Mouse (Mus musculus): ENCODE results near the gene Klhl29.

The Klhl29 gene

DNA sequence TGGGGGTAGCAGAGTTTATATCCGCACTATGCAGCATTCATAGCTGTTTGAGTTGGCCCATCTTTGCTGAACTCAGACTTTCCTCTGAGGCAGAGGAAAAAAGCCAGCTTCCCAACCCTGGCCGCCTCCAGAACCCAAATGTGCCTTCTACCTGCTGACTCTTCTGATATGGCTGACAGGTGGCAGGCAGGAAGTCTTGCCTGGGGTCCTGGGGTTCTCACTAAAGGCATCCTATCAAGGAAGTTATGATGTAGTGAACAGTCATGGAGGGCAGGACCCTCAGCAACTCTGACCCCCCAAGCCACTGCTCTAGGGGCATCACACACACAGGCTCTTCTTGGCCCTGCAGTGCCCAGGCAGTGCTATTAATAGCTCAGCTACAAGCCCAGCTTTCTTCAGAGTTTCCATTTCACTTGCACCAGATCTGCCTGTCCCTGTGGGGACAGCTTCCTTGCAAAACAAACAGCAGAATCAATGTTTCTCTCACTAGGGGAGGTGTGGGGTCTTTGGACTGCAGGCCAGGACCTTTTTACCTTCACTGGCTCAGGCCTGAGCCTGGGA, 187.6 kb downstream of the Klhl29 start:
- DNase-seq (ENCODE audit: extremely low read depth, low read depth): no peak

DNA sequence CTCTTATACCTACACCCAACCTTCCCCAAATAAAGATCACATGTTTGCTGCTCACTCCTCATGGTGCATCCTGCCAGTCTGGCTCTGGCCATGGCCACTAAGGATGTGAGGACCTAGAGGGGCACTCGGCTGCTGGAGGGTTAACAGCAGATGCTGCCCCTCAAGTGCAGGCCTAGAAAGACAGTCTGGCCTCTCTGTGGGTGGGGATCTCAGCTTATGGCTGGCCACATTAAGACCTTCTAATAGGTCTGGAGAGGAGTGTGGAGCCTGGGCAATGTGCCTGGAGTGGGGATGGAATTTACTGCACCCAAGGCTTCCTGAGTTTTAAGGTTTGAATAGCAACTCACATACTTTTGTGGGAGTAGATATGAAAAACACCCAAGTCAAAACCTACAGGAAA, 188.8 kb downstream of the Klhl29 start:
- DNase-seq (ENCODE audit: extremely low read depth, low read depth): no peak

GRCm38 (mm10) chr12:5185603-5186002, 189.9 kb downstream of the Klhl29 start:
- no peak for DNase-seq (ENCODE audit: extremely low read depth, low read depth)

DNA sequence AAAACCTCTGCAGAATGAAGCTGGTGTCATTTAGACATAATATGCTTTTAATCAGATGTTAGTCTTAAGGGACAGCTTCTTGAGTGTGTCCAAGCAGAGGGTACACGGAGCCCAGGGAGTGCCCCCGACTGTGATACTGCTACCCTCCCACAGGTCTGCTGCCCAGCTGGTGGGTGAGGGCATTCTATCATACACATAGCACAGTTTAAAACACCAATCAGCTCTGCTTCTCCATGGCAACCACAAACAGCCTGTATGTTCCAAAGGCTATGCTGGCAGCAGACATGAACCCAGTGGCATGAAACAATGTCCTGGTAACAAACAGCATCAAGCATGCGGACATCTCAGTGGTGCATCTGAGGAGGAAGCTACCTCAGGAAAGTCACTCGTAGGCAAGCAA, 192.9 kb downstream of the Klhl29 start:
- no peak for DNase-seq (ENCODE audit: extremely low read depth, low read depth)

DNA sequence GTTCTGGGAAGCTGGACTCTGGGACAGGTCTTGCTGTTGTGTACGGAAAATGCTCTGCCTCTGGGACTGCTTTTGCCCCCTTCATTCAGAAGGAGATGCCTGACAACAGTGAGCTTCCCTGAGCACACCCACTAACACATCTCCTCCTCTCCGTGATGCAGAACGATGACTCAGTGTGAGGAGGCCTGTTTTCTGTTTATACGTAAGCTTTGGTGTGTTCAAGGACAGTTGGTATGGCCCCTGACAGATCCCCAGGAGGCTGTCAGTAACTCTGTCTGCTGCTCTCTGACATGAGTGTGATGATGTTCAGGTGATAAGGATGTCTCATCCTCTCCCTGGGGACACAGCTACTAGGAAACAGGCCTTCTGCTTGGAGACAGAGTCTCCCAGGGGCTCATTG, 193.3 kb downstream of the Klhl29 start:
- DNase-seq (ENCODE audit: extremely low read depth, low read depth): no peak

DNA sequence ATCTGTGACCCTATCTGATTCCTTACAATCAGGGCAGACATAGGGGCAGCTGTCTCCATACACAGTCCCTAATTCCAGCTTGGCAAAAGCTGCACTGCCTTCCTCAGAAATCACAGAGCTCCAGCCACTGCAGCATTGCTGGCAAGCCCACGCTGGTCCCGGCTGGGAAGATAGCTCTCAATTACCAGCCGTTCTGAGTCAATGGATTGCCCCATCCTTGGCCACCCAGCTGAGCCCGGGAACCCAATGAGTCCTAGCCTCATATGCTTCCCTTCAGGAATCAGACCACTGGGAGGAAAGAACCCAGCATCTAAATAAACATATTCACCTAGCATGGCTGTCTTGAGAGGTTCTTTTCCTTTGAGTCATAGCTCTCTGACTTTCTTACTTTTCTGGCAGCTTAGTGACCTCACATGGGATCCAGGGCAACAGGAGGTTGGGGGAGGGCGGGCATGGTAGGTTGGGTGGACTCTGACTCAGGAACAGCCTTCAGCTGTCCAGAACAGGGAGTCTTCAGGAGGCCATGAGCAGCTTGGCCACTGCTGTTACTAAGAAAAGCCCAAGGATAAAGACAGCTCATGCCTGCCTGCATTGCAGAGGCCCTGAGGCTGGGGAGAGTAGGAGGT, 198.7 kb downstream of the Klhl29 start:
- no peak for DNase-seq (ENCODE audit: extremely low read depth, low read depth)

DNA sequence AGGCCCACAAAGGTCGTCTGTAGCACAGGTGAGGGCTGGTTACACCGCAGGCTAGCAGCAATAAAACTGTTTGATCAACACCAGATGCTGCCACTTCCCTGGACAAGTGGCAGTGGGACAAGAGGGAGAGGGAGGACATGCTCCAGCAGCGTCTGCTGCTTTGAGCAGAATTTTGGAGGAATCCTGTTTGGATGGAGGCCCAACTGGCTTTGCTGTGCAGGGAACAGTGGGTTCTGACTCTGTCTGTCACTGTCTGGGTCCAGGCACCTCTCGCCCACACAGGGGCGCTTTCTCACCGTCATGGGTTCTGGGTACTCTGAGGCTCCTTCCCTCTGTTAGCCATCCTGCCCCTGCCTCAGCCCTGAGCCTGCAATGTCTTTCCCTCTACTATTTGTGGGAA, 209.3 kb downstream of the Klhl29 start:
- no peak for DNase-seq (ENCODE audit: extremely low read depth, low read depth)

DNA sequence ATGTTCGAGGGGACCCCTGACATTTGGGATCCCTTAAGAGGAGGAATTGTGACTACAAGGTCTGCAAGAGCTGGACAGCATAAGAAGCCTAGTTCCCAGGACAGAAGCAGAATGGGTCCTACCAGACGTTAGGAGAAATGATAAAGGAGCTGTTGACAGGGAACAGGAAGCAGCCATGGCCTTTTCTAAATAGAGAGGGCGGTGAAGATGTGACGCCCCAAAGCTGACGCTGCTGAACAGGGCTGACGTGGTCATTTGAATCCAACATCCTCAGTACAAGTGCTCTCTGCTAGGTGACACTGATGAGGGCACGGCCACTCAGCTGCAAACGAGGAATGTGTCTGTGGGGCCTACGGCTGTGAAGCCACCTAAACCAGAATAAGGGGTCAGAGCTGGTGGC, 210.1 kb downstream of the Klhl29 start:
- DNase-seq (ENCODE audit: extremely low read depth, low read depth): no peak

GRCm38 (mm10) chr12:5162672-5163071, 212.8 kb downstream of the Klhl29 start:
- no peak for DNase-seq (ENCODE audit: extremely low read depth, low read depth)

DNA sequence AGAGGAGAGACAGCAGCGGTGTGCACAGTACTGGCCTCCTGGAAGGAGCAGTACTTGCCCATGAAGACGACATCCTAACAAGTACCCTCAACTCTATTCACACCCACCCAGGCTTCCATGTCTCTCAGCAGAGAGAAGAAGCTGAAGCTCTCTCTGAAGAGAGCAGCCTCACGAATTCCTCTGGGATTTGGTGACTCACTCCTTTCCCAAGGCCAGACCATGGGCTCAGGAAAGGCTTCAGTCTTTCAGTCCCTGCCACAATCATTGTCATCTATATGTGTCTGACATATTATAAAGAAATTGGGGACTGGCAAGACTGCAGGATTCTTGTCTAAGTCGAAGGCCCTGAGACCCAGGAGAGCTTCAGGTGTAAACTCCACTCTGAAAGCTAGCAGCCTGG, 213.9 kb downstream of the Klhl29 start:
- DNase-seq (ENCODE audit: extremely low read depth, low read depth): no peak

GRCm38 (mm10) chr12:5157931-5158481, 217.5 kb downstream of the Klhl29 start:
- DNase-seq (ENCODE audit: extremely low read depth, low read depth): no peak

DNA sequence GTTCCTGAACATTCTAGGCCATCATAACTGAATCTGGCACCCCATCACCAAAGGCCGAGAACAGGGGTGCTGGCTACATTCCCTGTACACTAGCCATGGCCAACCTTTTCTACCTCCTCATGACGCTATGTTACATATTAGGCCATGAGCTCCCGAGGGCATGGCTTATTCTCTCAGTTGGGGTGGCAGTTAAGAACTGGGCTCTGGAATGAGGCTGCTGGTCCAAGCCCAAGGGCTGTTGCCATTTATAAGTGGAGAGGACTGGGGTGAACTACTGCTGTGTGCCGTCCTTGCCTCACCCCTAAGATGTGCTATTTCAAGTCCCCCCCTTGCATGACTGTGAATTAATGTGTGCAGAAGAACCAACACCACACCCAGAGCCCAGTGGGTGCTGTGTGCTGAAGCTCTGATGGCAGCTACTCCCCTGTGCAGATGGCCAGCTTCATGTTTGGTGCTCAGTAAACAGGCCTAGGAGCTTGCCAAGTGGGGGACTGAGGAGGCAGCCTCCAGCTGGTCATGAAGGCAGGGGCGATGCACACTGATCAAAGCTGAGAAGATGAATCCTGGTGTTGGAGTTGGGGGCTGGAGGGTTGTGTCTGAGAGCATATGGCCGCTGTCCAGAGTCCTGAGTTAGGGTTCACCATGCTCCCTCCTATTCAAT, 218.3 kb downstream of the Klhl29 start:
- DNase-seq (ENCODE audit: extremely low read depth, low read depth): no peak

DNA sequence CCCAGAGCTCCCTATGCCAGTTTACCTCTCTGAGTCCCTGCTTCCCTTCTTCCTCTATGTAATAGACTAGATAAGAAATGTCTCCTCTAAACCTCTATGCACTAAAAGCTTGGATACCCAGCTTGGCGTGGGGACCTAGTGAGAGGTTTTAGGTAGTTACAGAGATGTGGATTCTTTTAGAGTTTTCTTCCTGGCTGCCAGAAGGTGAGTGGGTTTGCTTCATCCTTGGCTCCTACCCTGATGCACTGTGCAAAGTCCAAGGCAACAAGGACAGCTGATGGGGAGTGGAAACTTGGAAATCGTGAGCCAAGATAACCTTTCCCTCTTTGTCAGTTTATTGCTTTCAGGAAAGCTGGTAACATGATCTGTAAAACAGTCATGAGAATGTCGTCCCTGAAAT, 220.3 kb downstream of the Klhl29 start:
- DNase-seq (ENCODE audit: extremely low read depth, low read depth): no peak

GRCm38 (mm10) chr12:5151859-5152258, 223.6 kb downstream of the Klhl29 start:
- no peak for DNase-seq (ENCODE audit: extremely low read depth, low read depth)

- no peak for DNase-seq (ENCODE audit: extremely low read depth, low read depth)
These were observed 228.0 kb downstream of the Klhl29 start for GRCm38 (mm10) chr12:5147346-5148035.

DNA sequence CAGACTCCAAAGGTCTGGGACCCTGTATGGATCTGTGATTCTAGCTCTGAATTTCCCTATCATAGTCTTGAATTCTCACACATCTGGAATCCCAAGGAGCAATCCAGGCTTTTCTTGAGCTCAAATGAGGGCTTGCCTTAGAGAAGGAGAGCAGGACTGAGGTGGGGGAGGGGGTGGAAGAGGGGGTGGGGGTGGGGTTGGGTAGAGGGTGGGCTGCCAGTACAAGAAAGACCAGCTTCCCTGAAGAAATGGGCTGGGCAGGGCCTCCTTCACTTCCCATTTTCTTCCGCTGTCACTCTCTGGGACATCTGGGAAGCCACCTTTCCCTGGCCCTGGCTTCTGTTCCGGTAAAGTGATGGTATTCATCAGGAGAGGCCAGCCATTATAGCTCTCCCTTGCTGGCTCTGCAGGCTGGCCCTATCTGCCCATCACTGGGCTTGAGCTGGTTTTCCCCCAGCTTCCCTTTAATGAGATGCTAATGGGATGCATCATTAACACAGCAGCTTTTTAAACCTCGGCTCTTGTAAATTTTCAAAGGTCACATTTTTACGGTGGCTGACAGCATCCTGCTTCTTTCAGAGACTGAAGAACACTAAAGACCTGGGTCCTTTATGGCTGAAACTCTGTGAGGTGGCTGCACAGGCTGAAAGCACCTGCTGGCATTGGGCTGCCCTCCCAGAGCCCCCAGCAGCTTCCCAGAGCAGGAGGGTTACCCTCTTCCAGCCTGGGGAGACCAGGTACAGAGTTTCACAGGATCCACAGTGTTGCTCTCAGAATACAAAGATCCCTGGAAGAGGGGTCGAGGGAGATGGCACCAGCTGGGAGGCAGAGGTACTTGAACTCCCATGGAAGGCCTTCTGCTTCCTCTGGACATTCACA, 231.3 kb downstream of the Klhl29 start:
- no peak for DNase-seq (ENCODE audit: extremely low read depth, low read depth)

GRCm38 (mm10) chr12:5143224-5143623, 232.3 kb downstream of the Klhl29 start:
- DNase-seq (ENCODE audit: extremely low read depth, low read depth): no peak

GRCm38 (mm10) chr12:5142776-5143175, 232.7 kb downstream of the Klhl29 start:
- DNase-seq (ENCODE audit: extremely low read depth, low read depth): no peak

GRCm38 (mm10) chr12:5141040-5141439, 234.4 kb downstream of the Klhl29 start:
- DNase-seq (ENCODE audit: extremely low read depth, low read depth): no peak

- no peak for DNase-seq (ENCODE audit: extremely low read depth, low read depth)
These were observed 236.2 kb downstream of the Klhl29 start for GRCm38 (mm10) chr12:5139302-5139701.

- DNase-seq (ENCODE audit: extremely low read depth, low read depth): no peak
These were observed 239.2 kb downstream of the Klhl29 start for GRCm38 (mm10) chr12:5136300-5136699.
